Mouse (Mus musculus) liver, postnatal 0 days (tissue): ENCODE data around the gene Mgp. TPM values are rescaled to one million over a fixed set of nuclear protein-coding genes. Genes with fewer than 3 reads are reported as not detected.

ENCODE experiments used
- ATAC-seq: fragments of 200-750 bp; cut with Nextera tagmentation; 2 replicates; pipeline ENCODE4 v1.8.0; 2017; ENCODE audit warnings: mild to moderate bottlenecking, moderate library complexity
- DNase-seq: peaks from one replicate; pipeline ENCODE4 v3.0.0-alpha.2; 2016
- H3K27ac ChIP-seq: fragments of 300-500 bp; sonication (generic); 2 replicates; pipeline ENCODE4 v1.5.1; 2014; ENCODE audit warnings: antibody characterized with exemption, moderate library complexity, mild to moderate bottlenecking, low read depth
- H3K27me3 ChIP-seq: fragments of 300-500 bp; sonication (generic); 2 replicates; pipeline ENCODE4 v1.6.1; 2014; ENCODE audit warnings: low read length, control low read depth, mixed read lengths; ENCODE audit not compliant: insufficient read depth
- H3K36me3 ChIP-seq: fragments of 300-500 bp; sonication (generic); replicated peaks from 2 replicates; pipeline ENCODE4 v1.6.1; 2014; ENCODE audit warnings: mild to moderate bottlenecking, control low read depth, low read length, moderate library complexity, mixed read lengths; ENCODE audit not compliant: insufficient read depth
- H3K4me1 ChIP-seq: fragments of 300-500 bp; sonication (generic); 2 replicates; pipeline ENCODE4 v1.6.1; 2014; ENCODE audit warnings: antibody characterized with exemption, mild to moderate bottlenecking, control low read depth; ENCODE audit not compliant: insufficient read depth
- H3K4me2 ChIP-seq: fragments of 300-500 bp; sonication (generic); 2 replicates; pipeline ENCODE4 v1.6.1; 2014; ENCODE audit warnings: low read depth, mild to moderate bottlenecking, low read length, moderate library complexity, mixed read lengths
- H3K4me3 ChIP-seq: fragments of 300-500 bp; sonication (generic); 2 replicates; pipeline ENCODE4 v1.5.1; 2014; ENCODE audit warnings: low read depth, low read length
- H3K9ac ChIP-seq: fragments of 300-500 bp; sonication (generic); replicated peaks from 2 replicates; pipeline ENCODE4 v1.6.1; 2014; ENCODE audit warnings: mild to moderate bottlenecking, moderate library complexity
- H3K9me3 ChIP-seq: fragments of 300-500 bp; sonication (generic); 2 replicates; pipeline ENCODE4 v1.6.1; 2016; ENCODE audit warnings: mild to moderate bottlenecking, control low read depth, low read length, mixed read lengths
- CTCF ChIP-seq: sonication (generic); IDR thresholded peaks from 2 replicates; pipeline ENCODE4 v1.5.1; 2016; ENCODE audit warnings: antibody characterized with exemption, low read depth
- EP300 ChIP-seq: IDR thresholded peaks from 2 replicates; pipeline ENCODE4 v1.6.1; 2016; ENCODE audit warnings: antibody characterized with exemption, low read depth, mild to moderate bottlenecking
- WGBS: fragments of 180-500 bp; shearing (Covaris S2); extraction: QIAGEN DNeasy Blood & Tissue Kit; methylation state at CpG from one replicate; pipeline ENCODE4 v1.1.7; 2014; ENCODE audit not compliant: insufficient replicate concordance; 5-methylcytosine and 5-hydroxymethylcytosine counted together
- polyA plus RNA-seq: library from polyadenylated mRNA; unstranded; fragments of >200 nt; fragmentation: Nextera tagmentation; extraction: Ambion mirVana; gene quantifications from 2 replicates; pipeline ENCODE4 v1.2.1, GENCODE M21; 2015

Mgp gene
- polyA plus RNA-seq, 1 experiment from 2014 or later, result 4.5 TPM

DNA sequence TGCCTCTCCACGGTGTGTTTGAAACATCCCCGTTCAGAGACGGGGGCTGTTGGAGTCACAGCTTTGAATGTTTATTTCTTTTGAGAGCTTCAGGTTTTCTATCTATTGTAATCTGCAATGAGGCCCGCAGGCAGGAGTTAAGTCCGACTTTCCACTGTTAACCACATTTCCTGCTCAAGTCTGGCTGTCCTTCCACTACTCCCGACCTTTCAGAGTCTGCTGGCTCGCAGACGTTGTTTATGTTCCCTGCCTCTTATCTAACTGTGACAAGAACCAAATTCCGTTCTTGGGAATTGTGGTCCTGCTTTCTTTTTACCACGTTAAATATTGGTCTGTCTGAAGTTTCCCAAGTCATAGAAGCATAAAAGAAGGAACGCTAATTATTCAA, 17.8 kb downstream of the Mgp start:
- ATAC-seq (peak; percentile 66), DNase-seq (no peak)
- Histone ChIP-seq H3K4me1 (peaks cover 20% of the 10 kb centered on the region), H3K4me3 (peak overlapping the region; percentile 63), H3K9ac (peak overlapping the region; percentile 78), H3K9me3 (no peaks in the 10 kb centered on the region), H3K27me3 (no peaks in the 10 kb centered on the region), H3K36me3 (no peaks in the 10 kb centered on the region), H3K27ac (peak overlapping the region; percentile 97), H3K4me2 (peak overlapping the region; percentile 67)
- TF ChIP-seq EP300, result no peak; the same call in 1 of the 2 replicates
- TF ChIP-seq CTCF, result no peak
- WGBS, result 9% methylated on average over 11 of the region's 11 CpGs

DNA sequence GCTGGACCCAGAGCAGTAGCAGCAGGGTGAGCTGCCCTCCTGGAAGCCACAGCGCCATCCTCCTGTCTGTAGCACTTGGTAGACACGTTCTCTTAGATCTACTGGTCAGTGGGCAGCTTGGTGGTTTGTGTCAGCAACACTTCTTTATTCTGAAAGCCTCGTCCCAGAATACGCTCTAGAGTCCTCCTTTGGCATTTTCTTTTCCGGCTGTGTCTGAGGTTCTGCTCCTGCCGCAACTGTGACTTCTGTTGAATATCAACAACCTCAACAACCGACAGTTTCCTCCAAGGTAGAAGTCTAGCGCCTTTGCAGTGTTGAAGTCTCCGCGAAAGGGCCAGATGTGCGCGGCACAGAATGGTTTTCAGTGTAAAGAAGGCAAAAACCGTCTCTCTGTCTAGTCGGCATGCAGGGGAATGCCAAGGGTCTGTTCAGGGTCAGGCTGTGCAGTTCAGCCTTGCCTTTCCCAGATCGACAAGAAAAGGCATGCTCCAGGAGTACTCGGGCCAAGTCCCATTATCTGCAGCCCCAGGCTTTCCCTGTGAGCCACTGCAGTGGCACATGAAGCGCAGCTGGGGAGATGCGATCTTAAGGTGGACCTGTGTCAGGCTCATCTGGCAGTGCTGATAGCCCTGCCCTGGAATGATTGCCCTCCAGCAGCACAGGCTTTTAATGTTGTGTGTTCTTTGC, 18.3 kb downstream of the Mgp start, which contains the start of gene Art4:
Gene Art4 (minus strand): TSS at position 548 of the 687 bp plus-strand sequence.
- peak; percentile 96 for ATAC-seq
- peak within 1 kb of the TSS; percentile 78 for H3K9ac ChIP-seq
- H3K36me3 ChIP-seq, result peaks cover 3% of the 10 kb centered on the region; the same call in 1 of the 2 replicates
- H3K4me1 ChIP-seq, result peaks cover 23% of the 10 kb centered on the region
- H3K4me3 ChIP-seq, result peak within 1 kb of the TSS; percentile 63
- WGBS, result 21% methylated on average over 18 of the region's 18 CpGs
- H3K27me3 ChIP-seq, result no peaks in the 10 kb centered on the region
- peak within 1 kb of the TSS; percentile 97 for H3K27ac ChIP-seq
- peak; percentile 84 for DNase-seq
- TF ChIP-seq EP300 (peak; percentile 99), CTCF (peak; percentile 24; the same call in 1 of the 2 replicates)
- H3K9me3 ChIP-seq, result no peaks in the 10 kb centered on the region
- peak within 1 kb of the TSS; percentile 67 for H3K4me2 ChIP-seq

DNA sequence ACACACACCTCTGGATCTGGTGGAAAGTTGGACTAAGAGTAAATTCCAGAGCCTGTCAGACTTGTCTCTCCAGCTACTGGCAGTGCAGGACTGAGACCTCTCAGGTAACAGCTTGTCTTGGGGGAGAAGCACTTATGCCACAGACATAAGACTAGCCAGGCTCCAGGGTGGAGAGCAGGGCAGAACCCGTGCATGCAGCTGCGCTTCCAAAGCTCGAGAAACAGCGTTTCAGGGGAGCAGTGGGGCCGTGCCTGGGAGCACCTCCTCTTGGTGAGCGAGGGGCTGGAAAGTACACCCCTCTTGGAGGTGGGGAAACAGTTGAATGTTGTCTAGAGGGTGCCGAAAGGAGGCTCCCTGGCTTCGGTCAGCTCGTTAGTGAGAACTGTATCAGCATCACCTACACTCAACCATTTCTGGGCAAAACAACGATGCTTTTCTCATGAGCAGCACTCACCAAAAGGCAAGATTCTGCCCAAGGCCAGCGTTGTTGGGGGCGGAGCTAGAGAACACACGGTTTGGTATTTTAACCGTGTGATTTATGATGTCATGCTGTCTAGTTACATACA, 19.5 kb downstream of the Mgp start:
- peak overlapping the region; percentile 67 for H3K4me2 ChIP-seq
- peak overlapping the region; percentile 78 for H3K9ac ChIP-seq
- H3K4me3 ChIP-seq, result peak overlapping the region; percentile 63
- H3K27me3 ChIP-seq, result no peaks in the 10 kb centered on the region
- no peaks in the 10 kb centered on the region for H3K9me3 ChIP-seq
- ATAC-seq (peak; percentile 12; the same call in 1 of the 2 replicates), DNase-seq (peak; percentile 63)
- 25% methylated on average over 14 of the region's 14 CpGs for WGBS
- H3K4me1 ChIP-seq, result peaks cover 23% of the 10 kb centered on the region
- peaks cover 5% of the 10 kb centered on the region; the same call in 1 of the 2 replicates for H3K36me3 ChIP-seq
- TF ChIP-seq EP300, result no peak
- no peak for TF ChIP-seq CTCF
- peak overlapping the region; percentile 97 for H3K27ac ChIP-seq

DNA sequence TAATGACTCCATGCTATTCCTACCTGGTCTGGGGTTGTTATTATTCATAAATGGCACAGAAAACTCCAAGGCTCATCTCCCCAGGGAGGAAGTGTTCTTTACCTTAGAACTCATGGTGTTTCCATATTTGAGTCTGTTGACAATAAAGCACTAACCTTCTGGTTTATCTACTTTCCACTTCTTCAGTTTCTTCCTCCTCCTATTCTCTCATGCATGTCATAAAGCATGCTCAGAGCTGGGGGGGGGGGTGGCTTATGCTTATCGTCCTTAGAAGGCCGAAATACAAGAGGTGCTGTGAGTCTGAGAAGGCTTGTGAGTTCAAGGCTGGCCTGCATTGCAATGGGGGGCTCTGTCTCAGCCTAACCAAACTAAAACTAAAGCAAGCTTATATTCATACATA, 20.4 kb downstream of the Mgp start:
- Histone ChIP-seq H3K9me3 (no peaks in the 10 kb centered on the region), H3K4me2 (peak overlapping the region; percentile 67), H3K27me3 (no peaks in the 10 kb centered on the region), H3K36me3 (peaks cover 6% of the 10 kb centered on the region; the same call in 1 of the 2 replicates), H3K4me3 (peak overlapping the region; percentile 63), H3K9ac (peak overlapping the region; percentile 36), H3K4me1 (peaks cover 29% of the 10 kb centered on the region), H3K27ac (peak overlapping the region; percentile 97; the same call in 1 of the 2 replicates)
- no peak for ATAC-seq
- no peak for DNase-seq
- TF ChIP-seq EP300 (no peak), CTCF (no peak)
- WGBS, result 40% methylated on average over 2 of the region's 2 CpGs

DNA sequence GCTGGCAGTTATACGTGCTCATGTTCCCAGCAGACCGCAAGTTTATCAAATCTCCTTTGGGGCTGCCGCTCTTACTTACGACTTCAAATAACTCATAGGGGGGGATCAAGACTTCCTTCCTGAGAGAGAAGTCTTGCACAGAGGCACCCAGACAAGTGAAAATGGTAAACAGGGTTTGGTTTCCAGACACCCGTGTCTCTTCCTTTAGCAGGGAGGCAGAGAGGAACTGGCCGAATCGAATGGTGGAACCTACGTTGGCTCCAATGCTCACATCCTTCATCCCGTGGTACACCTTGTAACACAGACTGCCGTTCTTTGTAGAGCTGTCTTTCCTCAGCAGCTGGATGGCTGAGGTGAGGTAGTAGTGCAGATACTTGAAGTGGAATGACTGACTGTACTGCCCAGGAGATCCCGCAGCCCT, 21.3 kb downstream of the Mgp start:
- TF ChIP-seq EP300 (no peak), CTCF (no peak)
- Histone ChIP-seq H3K9me3 (no peaks in the 10 kb centered on the region), H3K4me3 (peak overlapping the region; percentile 63), H3K27ac (peak overlapping the region; percentile 34), H3K36me3 (peaks cover 10% of the 10 kb centered on the region; the same call in 1 of the 2 replicates), H3K4me1 (peaks cover 33% of the 10 kb centered on the region), H3K9ac (peak overlapping the region; percentile 36), H3K27me3 (no peaks in the 10 kb centered on the region), H3K4me2 (peak overlapping the region; percentile 67)
- ATAC-seq, result no peak
- WGBS, result 41% methylated on average over 11 of the region's 11 CpGs
- no peak for DNase-seq

DNA sequence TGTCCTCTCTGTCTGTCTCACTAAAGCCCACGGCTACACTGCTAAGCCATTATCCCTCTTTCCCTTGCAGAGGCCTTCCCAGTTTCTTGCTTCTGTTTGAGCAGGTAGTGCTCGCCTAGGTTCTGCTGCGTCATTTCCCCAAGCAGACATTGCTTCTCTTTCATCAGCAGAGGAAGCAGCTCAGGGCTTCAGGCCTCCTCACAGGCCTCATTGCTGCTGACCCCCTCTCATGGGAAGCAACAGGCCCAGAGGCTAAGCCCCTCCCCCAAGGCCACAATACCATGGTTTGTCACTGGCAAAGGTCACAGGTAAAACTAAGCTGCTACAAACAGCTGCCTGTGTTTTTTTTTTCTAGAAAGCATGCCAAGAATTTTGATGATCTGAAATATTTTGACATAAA, 22.9 kb downstream of the Mgp start:
- H3K9me3 ChIP-seq, result no peaks in the 10 kb centered on the region
- no peak for DNase-seq
- 51% methylated on average over 3 of the region's 3 CpGs for WGBS
- ATAC-seq, result no peak
- H3K9ac ChIP-seq, result no peak overlapping the region
- H3K27ac ChIP-seq, result peak overlapping the region; percentile 31; the same call in 1 of the 2 replicates
- H3K4me2 ChIP-seq, result peak overlapping the region; percentile 39
- H3K27me3 ChIP-seq, result no peaks in the 10 kb centered on the region
- peaks cover 21% of the 10 kb centered on the region for H3K36me3 ChIP-seq
- no peak for TF ChIP-seq CTCF
- no peak for TF ChIP-seq EP300
- H3K4me1 ChIP-seq, result peaks cover 29% of the 10 kb centered on the region
- H3K4me3 ChIP-seq, result no peak overlapping the region
